Mouse (Mus musculus) kidney, adult 18-20 months (tissue): ENCODE measurements around the gene Mc1r.
"Not testable (repeated sequence)": the region's sequence is repeated elsewhere in the genome, so short reads cannot be mapped to it uniquely, and the experiment has no call there.

Experiments
- DNase-seq: peaks from one replicate; pipeline ENCODE4 v3.0.0; 2021

Gene Mc1r

DNA sequence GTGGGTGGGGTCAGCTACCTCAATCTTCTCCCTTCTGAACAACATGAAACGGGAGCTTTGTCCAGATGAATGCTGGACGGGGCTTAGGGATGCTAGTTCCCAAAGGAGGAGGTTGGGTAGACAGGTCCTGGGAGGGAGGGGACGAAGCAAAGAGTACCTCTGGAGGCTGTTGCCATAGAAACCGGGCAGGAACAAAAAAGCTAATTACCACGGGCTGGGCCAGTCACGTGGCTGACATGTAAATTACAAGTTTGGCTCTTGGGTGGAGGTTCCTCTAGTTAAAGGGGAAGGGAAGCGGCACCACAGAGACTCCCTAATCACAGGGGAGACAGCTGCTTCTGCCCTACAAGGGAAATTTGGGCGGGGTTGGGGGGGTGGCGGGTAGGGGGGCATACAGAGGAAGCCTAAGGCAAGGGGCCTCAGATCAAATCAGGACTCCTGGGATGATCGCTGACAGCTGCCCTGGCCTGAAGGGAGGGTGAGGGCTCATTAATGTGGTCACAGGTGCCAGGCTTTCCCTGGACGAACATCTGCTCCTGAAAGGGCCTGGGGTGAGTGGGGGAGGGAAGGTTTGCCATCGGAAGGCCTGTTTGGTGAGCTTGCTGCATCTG lies 5.8 kb downstream of the Mc1r start:
- DNase-seq, result no peak

DNA sequence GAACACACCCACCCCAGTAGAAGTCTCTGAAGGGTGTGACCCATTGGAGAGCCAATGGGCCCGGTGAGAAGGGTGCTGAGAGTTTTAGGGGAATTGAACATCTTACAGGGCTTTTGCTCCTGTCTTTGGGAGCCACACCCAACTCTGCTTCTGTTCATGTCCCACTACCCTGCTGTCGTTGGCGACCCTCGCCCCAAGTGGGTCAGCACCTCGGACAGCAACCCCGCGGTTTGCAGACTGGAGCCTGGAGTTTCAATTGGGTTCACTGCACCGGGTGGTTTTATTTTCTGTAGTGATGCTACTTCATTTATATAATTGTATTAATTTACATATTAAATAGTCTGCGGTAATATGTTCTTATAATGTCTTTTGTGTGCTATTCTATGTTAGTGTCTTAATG lies 7.3 kb downstream of the Mc1r start:
- no peak for DNase-seq

DNA sequence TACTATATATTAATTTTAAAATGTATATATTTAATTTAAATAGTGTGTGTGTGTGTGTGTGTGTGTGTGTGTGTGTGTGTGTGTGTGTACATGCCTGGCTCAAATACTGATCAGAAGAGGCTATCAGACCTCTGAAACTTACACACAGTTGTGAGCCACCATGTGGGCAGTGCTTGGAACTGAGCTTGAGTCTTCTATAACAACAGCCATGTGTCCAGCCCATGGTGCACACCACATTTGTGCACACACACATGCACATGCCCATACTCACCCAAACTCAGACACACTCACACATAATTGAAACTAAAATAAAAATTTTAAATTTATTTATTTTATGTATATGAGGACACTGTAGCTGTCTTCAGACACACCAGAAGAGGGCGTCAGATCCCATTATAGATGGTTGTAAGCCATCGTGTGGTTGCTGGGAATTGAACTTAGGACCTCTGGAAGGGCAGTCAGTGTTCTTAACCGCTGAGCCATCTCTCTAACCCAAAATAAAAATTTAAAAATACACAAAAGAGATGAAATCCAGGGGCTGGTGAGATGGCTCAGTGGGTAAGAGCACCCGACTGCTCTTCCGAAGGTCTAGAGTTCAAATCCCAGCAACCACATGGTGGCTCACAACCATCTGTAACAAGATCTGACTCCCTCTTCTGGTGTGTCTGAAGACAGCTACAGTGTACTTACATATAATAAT lies 8.2 kb downstream of the Mc1r start:
- DNase-seq, result not testable (repeated sequence)

DNA sequence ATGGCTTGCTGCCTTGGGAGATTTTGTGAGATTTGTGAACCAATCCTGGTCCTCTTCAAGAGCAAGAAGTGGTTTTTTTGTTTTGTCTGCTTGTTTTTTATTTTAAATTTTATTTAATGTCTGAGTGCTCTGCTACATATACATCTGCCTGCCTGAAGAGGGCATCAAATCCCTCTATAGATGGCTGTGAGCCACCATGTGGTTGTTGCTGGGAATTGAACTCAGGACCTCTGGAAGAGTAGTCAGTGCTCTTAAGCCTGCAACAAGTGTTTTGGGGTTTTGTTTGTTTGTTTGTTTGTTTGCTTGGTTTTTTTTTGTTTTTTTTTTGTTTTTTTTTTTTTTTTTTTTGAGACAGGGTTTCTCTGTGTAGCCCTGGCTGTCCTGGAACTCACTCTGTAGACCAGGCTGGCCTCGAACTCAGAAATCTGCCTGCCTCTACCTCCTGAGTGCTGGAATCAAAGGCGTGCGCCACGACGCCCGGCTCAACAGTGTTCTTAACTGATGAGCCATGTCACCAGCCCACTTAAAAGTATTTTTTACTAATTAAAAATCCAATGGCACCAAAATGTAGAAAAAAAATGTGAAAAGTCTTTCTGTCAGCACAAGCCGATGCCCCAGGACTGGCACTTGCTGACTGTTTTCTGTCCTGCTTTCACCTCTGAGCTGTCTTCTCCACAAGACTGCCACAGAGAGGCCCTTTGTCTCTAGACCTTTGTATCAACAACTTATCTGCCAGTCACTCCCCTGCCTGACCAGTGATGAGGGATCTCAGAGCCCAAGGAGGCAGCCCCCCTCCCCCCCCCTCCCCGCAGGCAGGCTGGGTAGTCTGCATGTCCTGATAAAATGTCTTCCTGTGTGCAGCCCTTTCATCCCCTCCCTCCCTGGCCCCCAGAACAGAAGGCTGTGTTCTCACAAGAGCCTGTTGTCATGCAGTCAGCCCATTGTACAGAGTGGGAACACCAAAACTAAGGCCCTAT lies 9.3 kb downstream of the Mc1r start:
- DNase-seq, result no peak

DNA sequence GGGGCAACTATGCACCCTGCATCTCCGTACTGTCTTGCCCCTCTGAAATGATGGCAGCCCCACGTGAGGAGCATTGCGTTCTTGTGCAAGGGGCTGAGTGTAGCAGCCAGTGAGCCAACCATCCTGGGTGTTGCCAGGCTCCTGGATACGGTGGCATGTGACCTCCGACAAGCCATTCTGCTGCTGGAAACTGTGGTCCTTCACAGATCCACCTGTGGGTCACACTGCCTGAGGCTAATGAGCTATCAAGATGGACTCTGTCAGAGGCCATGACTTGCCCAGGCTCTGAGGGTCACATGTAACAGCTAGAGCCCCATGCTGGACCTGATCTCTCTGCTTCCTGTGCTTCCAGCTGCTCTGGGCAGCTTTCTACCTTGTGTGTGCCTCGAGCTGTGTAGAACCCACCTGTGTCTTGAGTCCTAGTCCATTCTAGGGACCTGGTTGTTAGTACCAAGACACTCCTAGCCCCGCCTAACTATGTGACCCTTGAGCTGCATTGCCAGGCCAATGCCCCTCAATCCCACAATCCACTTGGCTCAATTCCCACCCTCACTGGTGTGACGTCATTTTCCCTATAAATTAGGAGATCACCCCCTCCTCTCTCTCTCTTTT lies 10.1 kb downstream of the Mc1r start:
- no peak for DNase-seq

DNA sequence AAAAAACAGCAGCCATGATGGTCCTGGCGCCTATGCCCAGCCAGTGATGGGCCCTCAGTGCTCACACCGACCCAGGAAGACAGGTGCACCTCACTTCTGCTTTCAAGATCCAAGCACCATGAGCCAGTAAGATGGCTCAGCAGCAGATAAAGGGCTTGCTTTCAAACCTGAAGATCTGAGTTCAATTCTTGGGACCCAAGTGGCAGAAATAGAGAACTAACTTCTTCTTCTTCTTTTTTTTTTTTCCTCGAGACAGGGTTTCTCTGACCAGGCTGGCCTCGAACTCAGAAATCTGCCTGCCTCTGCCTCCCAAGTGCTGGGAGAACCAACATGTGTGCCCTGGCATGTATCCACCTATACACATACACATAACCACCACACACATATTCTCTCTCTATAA lies 12.8 kb downstream of the Mc1r start:
- DNase-seq, result no peak

DNA sequence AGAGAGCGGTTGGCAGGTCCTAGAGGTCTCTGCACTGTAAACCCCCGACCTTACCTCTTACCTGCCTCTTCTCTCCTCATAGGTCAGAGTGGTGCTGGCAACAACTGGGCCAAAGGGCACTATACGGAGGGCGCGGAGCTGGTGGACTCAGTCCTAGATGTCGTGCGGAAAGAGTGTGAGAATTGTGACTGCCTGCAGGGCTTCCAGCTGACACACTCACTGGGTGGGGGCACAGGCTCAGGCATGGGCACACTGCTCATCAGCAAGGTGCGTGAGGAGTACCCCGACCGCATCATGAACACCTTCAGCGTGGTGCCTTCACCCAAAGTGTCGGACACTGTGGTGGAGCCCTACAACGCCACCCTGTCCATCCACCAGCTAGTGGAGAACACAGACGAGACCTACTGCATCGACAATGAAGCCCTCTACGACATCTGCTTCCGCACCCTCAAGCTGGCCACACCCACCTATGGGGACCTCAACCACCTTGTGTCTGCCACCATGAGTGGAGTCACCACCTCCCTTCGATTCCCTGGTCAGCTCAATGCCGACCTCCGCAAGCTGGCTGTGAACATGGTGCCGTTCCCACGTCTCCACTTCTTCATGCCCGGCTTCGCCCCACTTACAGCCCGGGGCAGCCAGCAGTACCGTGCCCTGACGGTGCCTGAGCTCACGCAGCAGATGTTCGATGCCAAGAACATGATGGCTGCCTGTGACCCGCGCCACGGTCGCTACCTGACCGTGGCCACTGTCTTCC lies 13.8 kb downstream of the Mc1r start:
- no peak for DNase-seq

DNA sequence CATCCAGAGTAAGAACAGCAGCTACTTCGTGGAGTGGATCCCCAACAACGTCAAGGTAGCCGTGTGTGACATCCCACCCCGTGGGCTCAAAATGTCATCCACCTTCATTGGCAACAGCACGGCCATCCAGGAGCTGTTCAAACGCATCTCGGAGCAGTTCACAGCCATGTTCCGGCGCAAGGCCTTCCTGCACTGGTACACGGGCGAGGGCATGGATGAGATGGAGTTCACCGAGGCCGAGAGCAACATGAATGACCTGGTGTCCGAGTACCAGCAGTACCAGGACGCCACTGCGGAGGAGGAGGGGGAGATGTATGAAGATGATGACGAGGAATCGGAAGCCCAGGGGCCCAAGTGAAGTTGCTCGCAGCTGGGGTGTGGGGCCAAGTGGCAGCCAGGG lies 14.4 kb downstream of the Mc1r start:
- DNase-seq, result no peak

DNA sequence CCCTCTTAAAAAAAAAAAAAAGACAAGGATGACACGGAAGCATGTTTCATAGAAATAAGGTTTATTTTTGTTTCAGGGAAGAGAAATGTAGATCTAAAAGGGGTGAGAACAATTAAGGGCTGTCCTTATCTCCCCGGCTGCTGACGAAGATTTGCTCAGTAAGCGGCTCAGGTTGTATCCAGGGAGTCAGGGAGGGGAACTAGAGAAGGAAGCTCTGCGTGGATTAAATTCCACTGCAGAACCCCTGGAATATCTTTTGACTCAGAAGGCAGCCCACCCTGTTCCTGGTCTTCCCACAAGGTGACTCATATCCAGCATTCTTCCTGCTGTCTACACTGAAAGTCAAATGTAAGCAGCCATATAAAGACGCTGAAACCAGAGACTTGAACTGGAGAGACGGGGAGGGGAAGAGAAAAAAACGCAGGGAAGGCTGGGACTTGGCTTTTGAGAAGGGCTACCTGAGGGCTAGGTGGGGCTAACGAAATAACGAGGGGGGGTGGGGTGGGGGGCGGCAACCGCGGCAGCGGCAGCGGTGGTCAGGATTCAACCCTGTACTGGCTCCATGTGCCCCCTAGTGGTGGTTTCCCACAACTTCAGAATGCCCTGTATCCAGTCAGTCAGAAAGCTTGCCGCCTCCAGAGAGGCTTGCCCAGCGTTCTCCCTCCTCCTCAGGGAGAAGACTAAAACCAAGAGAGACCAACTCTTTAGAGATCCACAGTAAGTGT lies 15.3 kb downstream of the Mc1r start:
- peak; percentile 83 for DNase-seq

DNA sequence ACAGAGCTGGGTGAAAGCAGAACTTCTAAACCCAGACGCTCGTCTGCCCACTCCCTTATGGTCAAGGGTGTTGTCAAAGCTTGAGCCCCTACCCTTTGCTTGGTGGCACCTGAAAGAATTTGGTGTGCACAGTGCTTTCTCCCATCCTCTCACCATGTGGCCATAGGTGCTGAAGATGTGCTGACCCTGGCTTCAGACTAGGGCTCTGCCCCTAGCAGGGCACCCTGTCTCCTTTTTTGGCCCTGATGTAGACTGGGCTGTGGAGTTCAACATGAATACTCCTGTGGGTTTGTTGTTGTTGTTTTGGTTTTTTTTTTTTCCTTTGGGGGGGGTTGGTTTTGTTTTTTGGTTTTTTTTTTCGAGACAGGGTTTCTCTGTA lies 15.9 kb downstream of the Mc1r start:
- DNase-seq, result no peak

DNA sequence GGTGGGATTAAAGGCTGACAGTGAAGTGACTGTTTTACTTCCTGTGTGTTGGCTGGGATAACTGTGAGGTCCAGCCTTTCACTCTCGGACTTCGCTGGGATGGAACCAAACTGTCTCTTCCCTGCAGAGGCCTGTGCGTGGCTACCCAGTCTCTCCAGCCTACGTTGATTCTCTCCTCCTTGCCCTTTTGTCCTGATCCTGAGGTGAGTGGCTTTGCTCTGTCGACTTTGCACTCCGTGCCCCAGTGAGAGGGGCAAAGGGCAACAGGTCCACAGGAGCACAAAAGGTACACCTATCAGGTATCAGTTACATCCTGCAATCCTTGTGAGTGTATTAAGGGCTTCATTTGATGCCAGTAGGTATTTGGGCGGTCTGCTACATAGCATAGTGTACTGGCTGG lies 16.5 kb downstream of the Mc1r start, which contains the start of gene Def8:
TSS of gene Def8 (plus strand) at position 87 of the 400 bp plus-strand sequence.
- peak; percentile 39 for DNase-seq

DNA sequence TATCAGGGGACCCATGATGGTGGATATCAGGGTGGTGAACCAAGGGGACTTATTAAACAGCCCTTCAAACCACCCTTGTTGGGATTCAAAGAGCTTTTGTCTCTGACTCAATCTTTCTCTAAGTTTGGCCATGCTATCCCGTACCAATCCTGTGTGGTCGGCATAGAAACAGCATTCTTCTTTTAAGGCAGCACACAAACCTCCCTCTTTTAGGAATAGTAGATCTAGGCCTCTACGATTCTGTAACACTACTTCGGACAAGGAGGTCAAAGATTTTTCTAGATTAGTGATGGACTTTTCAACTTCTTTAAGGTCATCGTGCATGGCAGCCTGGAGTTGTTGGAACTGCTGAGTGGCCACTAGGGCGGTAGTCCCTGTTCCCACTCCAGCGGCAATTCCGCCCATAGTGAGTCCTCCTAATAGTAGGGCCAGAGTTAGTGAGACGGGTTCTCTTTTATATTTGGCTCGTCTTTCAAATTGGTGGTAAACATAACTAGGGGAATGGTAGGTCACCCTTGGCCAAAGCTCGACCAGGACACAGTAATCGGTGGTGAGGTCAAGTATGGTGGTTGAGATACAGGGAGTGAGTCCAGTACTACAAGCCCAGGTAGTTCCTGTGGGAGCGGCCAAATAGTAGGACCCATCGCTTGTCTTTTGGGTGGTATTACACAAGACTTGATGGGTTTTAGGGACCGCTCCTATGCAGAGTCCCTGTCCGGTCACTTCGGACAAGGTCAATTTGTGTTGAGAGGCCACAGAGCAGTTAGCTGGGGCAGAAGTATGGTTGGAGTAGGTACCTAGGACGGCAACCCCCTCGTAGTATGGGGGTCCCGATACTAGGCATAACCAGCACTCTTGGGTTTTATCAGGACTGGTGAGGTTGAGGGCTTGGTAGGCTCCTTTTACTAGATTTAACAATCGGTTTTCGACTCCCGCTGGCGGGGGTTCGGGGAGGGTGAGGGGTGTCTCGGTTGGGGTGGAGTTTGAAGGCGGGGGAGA lies 19.9 kb downstream of the Mc1r start:
- DNase-seq, result no peak

DNA sequence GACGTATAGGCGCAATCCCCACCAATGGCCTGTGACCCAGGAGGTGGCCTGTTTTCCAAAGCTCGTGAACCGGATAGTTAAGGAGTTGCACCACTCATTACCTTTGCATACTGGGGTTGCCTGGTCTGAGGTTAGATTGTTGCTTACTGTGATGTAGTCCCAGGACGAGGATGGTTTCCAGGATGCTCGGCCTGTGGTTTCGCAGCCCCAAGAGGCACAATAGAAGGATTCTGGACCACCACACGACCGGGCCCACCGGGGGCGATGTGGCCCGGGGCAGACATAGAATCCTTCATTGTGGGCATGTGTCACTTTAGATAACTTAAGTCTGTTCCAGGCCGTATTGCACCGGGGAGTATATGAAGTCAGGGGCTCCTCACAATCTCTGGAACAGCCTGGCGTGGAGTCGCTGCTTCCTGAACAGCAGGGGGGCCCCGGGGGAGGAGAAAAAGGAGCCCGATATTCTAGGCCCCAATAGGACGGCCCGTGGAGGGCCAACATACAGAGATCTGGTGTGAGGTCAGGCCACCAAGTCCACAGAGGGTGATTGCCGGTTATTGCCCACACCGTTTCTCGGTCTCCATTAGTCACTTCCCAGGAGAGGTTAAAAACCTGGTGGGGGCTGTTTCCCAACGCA lies 20.9 kb downstream of the Mc1r start:
- no peak for DNase-seq

DNA sequence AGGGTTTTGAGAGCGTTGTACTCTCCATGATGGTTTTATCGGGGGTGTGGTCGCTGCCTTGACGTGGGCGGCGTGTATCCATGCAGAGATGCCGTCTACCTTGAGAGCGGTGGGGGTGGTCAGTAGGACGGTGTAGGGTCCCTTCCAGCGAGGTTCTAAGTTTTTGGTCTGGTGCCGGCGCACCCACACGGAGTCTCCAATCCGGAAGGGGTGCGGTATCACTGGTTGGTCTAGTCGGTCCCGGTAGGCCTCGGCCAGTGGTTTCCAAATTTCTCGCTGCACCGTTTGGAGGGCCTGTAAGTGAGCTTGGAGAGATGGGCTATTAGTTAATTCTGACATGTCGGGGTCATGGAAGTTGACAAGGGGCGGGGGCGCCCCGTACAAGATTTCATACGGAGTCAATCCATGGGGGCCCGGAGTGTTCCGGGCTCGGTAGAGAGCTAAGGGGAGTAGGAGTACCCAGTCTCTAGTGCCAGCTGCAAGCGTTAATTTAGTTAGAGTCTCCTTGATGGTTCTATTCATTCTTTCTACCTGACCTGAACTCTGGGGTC lies 21.5 kb downstream of the Mc1r start:
- DNase-seq, result no peak

DNA sequence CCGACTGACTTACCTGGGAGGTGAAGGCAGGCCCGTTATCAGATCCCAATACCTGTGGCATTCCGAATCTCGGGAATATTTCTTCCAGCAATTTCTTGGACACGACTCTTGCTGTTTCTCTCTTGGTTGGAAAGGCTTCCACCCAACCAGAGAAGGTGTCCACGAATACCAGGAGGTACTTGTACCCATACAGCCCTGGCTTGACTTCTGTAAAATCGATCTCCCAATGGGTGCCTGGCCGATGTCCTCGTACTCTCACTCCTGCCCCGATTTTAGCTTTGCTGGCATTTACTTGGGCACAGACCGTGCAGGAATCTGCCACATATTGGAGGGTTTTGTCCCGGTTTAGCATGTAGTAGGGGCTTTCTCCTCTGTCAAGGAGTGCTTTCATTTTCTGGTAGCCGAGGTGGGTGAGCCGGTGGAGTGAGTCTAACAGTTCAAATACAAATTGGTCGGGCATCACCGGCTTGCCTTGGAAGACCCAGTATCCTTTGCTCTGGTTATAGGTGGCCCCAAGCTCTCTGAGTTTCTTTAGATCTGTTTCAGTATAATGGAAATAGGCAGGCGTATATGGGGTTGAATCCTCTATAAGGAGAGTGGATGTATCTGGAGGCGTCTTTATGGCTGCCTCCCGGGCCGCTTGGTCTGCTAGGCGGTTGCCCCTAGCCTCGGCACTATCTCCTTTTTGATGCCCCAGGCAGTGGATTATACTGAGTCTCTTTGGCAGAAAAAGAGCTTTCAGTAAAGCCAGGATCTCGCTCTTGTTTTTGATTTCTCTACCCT lies 22.2 kb downstream of the Mc1r start:
- no peak for DNase-seq

DNA sequence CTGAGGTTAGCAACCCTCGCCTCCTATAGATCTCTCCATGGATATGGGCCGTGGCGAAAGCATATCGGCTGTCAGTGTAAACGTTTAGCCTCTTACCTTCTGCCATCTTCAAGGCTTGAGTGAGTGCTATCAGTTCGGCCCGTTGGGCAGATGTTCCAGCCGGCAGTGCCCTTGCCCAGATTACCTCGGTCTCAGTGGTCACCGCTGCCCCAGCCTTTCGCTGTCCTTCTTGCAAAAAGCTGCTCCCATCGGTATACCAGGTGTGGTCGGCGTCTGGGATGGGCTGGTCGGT lies 22.8 kb downstream of the Mc1r start:
- DNase-seq, result not testable (repeated sequence)

DNA sequence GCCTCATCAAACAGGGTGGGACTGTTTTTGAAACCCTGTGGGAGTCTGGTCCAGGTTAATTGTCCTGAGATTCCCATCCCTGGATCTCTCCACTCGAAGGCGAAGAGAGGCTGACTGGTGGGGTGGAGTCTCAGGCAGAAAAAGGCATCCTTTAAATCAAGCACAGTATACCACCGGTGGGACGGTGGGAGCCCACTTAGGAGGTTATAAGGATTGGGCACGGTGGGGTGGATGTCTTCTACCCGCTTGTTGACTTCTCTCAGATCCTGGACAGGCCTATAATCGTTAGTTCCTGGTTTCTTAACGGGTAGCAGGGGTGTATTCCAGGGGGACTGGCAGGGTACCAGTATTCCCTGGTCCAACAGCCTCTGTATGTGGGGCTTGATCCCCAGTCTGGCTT lies 24.0 kb downstream of the Mc1r start:
- not testable (repeated sequence) for DNase-seq

DNA sequence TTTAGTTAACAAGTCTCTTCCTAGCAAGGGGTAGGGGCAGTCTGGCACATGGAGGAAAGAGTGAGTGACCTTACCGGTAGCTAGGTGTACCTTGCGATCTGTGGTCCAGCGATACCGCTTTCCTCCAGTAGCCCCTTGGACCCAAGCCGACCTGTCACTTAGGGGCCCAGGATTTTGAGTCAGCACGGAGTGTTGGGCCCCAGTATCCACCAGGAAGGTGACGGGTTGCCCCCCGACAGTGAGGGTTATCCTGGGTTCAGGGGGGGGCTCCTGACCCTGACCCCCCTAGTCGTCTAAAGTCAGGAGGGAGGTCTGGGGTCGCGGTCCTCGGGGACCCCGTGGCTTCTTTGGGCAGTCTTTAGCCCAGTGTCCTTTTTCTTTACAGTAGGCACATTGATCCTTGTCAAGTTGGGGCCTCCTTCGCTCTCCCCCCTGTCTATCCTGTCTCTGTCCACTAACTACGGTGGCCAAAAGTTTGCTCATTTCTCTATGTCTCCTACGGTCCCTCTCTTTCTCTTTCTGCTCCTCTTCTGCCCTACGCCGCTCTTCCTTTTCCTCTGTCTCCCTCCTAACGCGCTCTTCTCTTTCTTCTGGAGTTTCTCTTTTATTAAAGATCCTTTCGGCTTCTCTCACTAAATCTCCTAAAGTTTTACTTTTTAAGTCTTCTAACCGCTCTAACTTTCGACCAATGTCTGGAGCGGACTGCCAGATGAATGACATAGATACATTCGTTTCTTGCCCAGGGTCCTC lies 24.9 kb downstream of the Mc1r start:
- DNase-seq, result no peak
